Mouse (Mus musculus) bone marrow macrophage, adult 2 months (primary cell): ENCODE results near the gene Rap1gap2.

Source experiments
- CTCF ChIP-seq: IDR thresholded peaks from 2 replicates; pipeline ENCODE4 v1.5.1; 2012; ENCODE audit warnings: low read depth, mild to moderate bottlenecking, low read length, moderate library complexity
- POLR2A ChIP-seq: IDR thresholded peaks from 2 replicates; pipeline ENCODE4 v1.6.1; 2012; ENCODE audit warnings: mild to moderate bottlenecking, low read depth, low read length, borderline replicate concordance

GRCm38 (mm10) chr11:74385674-74386073 is 225.0 kb downstream of the Rap1gap2 start:
- TF ChIP-seq POLR2A (no peak), CTCF (no peak)
